ENCODE assay signal across 8 mouse cellular contexts in genomic region chr3:37313371-37313770, GRCm38 (mm10). TPM values are rescaled to one million over a fixed set of nuclear protein-coding genes. Genes with fewer than 3 reads are reported as not detected.
A peak's percentile ranks its signal among the peaks of the same experiment; 100 is the strongest.
DNase-seq lines count a peak whose midpoint lies in the region; ATAC-seq and TF ChIP-seq lines count a peak whose summit lies in the region.

No protein-coding gene starts in this region.

- ATAC-seq in CD4-positive, CD25-positive, alpha-beta regulatory T cell, adult 4 months: peak; percentile 72
- ATAC-seq in liver, embryonic 11.5 days (replicated peaks; ENCODE audit: low FRiP score): no peak
- peak; percentile 31; the same call in 1 of the 2 replicates for ATAC-seq in neutrophil, adult 5-6 weeks (ENCODE audit: extremely low read depth, insufficient number of reproducible peaks, low FRiP score, poor library complexity, severe bottlenecking)

- peaks cover 9% of the 10 kb centered on the region; the same call in 1 of the 2 replicates for H3K4me1 ChIP-seq in heart, embryonic 10.5 days
- peaks cover 15% of the 10 kb centered on the region for H3K4me1 ChIP-seq in liver, embryonic 11.5 days (replicated peaks; ENCODE audit: control insufficient read depth, insufficient read depth, low read length)

- H3K27ac ChIP-seq in layer of hippocampus, adult 2 months: peak overlapping the region; percentile 96; the same call in 1 of the 2 replicates
- no peak overlapping the region for H3K27ac ChIP-seq in heart, embryonic 10.5 days
- no peak overlapping the region; the same call in 1 of the 2 replicates for H3K27ac ChIP-seq in liver, embryonic 11.5 days (ENCODE audit: low read depth, low read length)

- DNase-seq in layer of hippocampus, adult 2 months (ENCODE audit: low spot score in 2 of 2): peak in 1 of 2 experiments; percentile 18
- DNase-seq in layer of hippocampus, postnatal 36 days: no peak
- DNase-seq in adrenal gland, adult 8-10 months: peak; percentile 41
- no peak for DNase-seq in heart, embryonic 10.5 days (ENCODE audit: low spot score)
- no peak for DNase-seq in liver, embryonic 11.5 days (ENCODE audit: low spot score)
- DNase-seq in cerebellum, adult 9-11 months: no peak

- no peaks in the 10 kb centered on the region for H3K9me3 ChIP-seq in heart, embryonic 10.5 days
- H3K9me3 ChIP-seq in liver, embryonic 11.5 days (ENCODE audit: control insufficient read depth, low read length): no peaks in the 10 kb centered on the region

- H3K4me3 ChIP-seq in layer of hippocampus, adult 2 months: peak overlapping the region; percentile 86
- peak overlapping the region; percentile 77 for H3K4me3 ChIP-seq in heart, embryonic 10.5 days
- peak overlapping the region; percentile 79 for H3K4me3 ChIP-seq in liver, embryonic 11.5 days (ENCODE audit: low read depth, low read length)

- peak overlapping the region; percentile 46 for H3K9ac ChIP-seq in liver, embryonic 11.5 days (ENCODE audit: low read depth, low read length)

- no peaks in the 10 kb centered on the region for H3K36me3 ChIP-seq in heart, embryonic 10.5 days
- H3K36me3 ChIP-seq in liver, embryonic 11.5 days (ENCODE audit: control insufficient read depth, insufficient read depth, low read length): no peaks in the 10 kb centered on the region

- H3K4me2 ChIP-seq in liver, embryonic 11.5 days: peak overlapping the region; percentile 89

- H3K27me3 ChIP-seq in heart, embryonic 10.5 days (ENCODE audit: insufficient read depth, poor library complexity, severe bottlenecking): no peaks in the 10 kb centered on the region
- no peaks in the 10 kb centered on the region for H3K27me3 ChIP-seq in liver, embryonic 11.5 days (replicated peaks; ENCODE audit: control insufficient read depth, insufficient read depth, low read length)

- no peak for TF ChIP-seq CTCF in layer of hippocampus, adult 2 months (conservative IDR thresholded peaks at IDR 0.05)

- 35% methylated on average over 1 of the region's 1 CpGs for WGBS in heart, embryonic 10.5 days
- WGBS in liver, embryonic 11.5 days: 37% methylated on average over 1 of the region's 1 CpGs

RNA-seq across cellular contexts. Expression of gene Cetn4, which starts 0.9 kb away (rescaled TPM):
- 10 to 100 TPM; 10.9 to 11.1 TPM for total RNA-seq in layer of hippocampus, adult 2 months (2021)
- 10 to 100 TPM in 1 of 2 experiments, 1 to 10 TPM in 1; 8.9 to 10.5 TPM for total RNA-seq in layer of hippocampus, postnatal 36 days (2021)
- polyA plus RNA-seq in CD4-positive, CD25-positive, alpha-beta regulatory T cell, adult 4 months (2017; shearing (Covaris generic)): under 1 TPM; 0.46 to 0.62 TPM
- 1 to 10 TPM; 3.4 to 7.9 (median 5.7) TPM for total RNA-seq in adrenal gland, adult 8-10 months (2022)
- 0.80 and 1.1 TPM in 2 replicates for polyA plus RNA-seq in heart, embryonic 10.5 days (2016; fragmentation: Nextera tagmentation; extraction: Ambion mirVana)
- 2.2 and 2.4 TPM in 2 replicates for polyA plus RNA-seq in liver, embryonic 11.5 days (2014; fragmentation: Nextera tagmentation; extraction: Ambion mirVana)
- 2.8 TPM in 1 of 2 replicates, not detected in the other for total RNA-seq in neutrophil, adult 5-6 weeks (2017)

RNA-seq across cellular contexts. Expression of gene Bbs12, which starts 1.0 kb away (rescaled TPM):
- total RNA-seq in layer of hippocampus, adult 2 months (2021): 1 to 10 TPM; 6.6 to 6.8 TPM
- 1 to 10 TPM; 5.8 to 7.5 TPM for total RNA-seq in layer of hippocampus, postnatal 36 days (2021)
- 1 to 10 TPM; 4.6 to 9.5 TPM for polyA plus RNA-seq in CD4-positive, CD25-positive, alpha-beta regulatory T cell, adult 4 months (2017; shearing (Covaris generic))
- total RNA-seq in adrenal gland, adult 8-10 months (2022): 10 to 100 TPM in 1 of 4 experiments, 1 to 10 TPM in 3; 5.7 to 10.3 (median 7.2) TPM
- 5.9 and 7.7 TPM in 2 replicates for polyA plus RNA-seq in heart, embryonic 10.5 days (2016; fragmentation: Nextera tagmentation; extraction: Ambion mirVana)
- 9.2 and 10.7 TPM in 2 replicates for polyA plus RNA-seq in liver, embryonic 11.5 days (2014; fragmentation: Nextera tagmentation; extraction: Ambion mirVana)
- total RNA-seq in neutrophil, adult 5-6 weeks (2017): 1.6 and 2.6 TPM in 2 replicates

RNA-seq across cellular contexts. Expression of gene Fgf2, which starts 34.8 kb away (rescaled TPM):
- total RNA-seq in layer of hippocampus, adult 2 months (2021): 10 to 100 TPM in 1 of 2 experiments, 1 to 10 TPM in 1; 7.7 to 10.0 TPM
- total RNA-seq in layer of hippocampus, postnatal 36 days (2021): 1 to 10 TPM; 7.3 to 8.5 TPM
- polyA plus RNA-seq in CD4-positive, CD25-positive, alpha-beta regulatory T cell, adult 4 months (2017; shearing (Covaris generic)): 1 to 10 TPM; 2.2 to 2.3 TPM
- 1 to 10 TPM; 3.9 to 9.8 (median 7.4) TPM for total RNA-seq in adrenal gland, adult 8-10 months (2022)
- polyA plus RNA-seq in heart, embryonic 10.5 days (2016; fragmentation: Nextera tagmentation; extraction: Ambion mirVana): 0.50 and 0.92 TPM in 2 replicates
- polyA plus RNA-seq in liver, embryonic 11.5 days (2014; fragmentation: Nextera tagmentation; extraction: Ambion mirVana): 0.26 and 0.44 TPM in 2 replicates
- total RNA-seq in neutrophil, adult 5-6 weeks (2017): 0.12 and 0.23 TPM in 2 replicates
